Mouse (Mus musculus): ENCODE measurements at regions not wholly inside any gene's neighbourhood (a gene's known extent, or its start where the extent isn't known, plus 50 kb on each side); places are given as distances from the start of the nearest gene placed in this dataset.
"Not testable (repeated sequence)": the region's sequence is repeated elsewhere in the genome, so short reads cannot be mapped to it uniquely, and the experiment has no call there.

GRCm38 (mm10) chr12:93812963-93813733 is 1878.9 kb upstream of the Flrt2 start:
- no peak for DNase-seq

GRCm38 (mm10) chr12:93850944-93851520 is 1841.0 kb upstream of the Flrt2 start:
- no peak for DNase-seq

DNA sequence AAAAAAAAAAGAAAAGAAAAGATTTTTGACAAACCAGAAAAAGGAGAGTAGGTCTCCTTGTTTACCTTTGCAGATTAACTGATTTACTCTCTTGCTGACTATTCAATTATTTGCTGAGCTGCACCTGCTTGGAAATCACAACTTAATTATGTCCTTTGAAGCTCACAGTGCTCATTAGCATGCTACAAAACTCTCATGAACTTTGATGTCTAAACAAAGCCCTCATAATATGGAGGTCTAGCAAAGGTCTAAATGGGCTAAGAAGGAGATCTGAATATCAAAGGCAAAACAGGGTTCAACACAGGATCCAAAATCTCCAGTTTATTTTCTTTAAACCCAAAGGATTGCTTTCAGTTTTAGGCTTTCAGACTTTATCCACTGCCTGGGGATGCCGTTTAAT is 1840.4 kb upstream of the Flrt2 start:
- no peak for DNase-seq

DNA sequence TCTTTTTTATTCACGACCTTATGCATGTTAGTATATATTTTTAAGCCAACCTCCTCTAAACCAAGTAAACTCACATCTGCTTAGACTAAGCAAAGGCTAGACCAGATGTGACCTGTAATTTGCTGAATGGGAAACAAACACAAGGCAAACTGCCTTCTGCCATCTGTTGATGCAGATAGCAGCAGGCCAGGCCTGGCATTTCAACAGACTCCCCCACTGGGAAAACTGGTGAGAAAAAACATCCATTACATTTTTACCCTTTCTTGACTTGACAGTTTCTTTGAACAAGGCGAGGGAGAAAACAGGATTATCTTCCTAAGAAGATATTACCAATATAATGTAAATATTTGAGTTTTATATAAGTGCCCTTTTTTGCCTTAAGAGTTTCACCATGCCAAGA is 1806.1 kb upstream of the Flrt2 start:
- no peak for DNase-seq

DNA sequence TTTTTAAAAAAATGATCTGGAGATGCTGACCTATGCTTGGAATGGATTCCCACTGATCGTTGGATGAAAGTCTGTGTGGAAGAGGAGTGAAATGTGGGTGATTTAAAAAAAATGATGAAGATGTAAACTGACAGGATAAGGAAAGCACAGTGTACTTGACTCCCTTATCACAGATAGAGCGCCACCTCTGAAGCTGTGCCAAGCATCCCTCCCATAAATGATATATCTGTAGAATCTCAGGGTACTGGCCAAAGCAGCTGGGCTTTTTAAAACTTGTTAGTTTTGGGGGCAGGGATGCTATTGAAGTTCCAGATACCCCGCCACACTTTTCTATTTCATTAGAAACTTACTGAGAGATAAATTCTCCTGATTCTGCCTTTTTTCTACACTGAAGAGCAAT is 1801.9 kb upstream of the Flrt2 start:
- no peak for DNase-seq

DNA sequence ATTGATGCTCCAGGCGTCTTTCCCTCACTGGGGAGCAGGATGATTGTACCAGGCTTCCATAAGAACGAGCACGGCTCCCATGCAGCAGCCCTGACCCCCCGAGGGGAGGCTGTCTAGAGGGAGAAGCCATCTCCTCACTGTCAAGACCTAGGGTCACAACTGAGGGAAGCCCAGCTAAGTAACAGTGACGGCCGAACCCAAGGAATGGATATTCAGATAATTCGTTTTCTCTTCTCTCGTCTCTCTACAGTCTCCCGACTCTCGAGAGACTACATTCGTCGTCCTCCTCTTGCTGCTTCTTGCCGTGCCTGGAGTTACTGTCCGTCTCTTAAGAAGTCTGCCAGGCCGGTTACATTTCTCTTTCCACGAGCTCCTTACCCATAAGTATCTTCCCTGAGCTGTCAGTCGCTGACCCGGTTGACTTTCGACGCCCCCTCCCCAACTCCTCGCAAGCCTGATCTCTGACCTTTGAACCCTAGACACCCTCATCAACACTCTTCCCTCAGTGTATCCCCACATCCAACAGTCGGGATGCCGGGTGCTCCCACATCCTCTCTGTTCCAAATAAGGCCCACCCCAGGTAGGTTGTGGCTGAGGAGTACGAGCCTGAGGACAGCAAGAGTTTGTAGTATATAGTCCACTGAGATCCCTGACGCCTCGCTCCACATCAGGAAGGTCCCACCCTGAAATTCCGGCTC is 1763.3 kb upstream of the Flrt2 start:
- not testable (repeated sequence) for DNase-seq

DNA sequence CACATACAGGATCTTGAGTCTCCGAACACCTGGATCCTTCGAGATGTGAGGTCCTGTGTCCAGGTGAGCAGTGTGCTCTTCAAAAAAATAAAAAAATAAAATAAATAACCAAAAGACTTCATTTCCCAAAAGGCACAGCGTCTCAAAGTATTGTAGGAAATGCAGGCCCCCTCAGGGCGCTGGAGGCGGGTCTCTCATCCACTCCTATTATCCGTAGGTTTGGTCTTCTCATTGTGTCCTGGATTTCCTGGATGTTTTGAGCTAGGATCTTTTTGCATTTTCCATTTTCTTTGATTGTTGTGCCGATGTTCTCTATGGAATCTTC is 1762.8 kb upstream of the Flrt2 start:
- not testable (repeated sequence) for DNase-seq

GRCm38 (mm10) chr12:93930242-93930641 is 1761.8 kb upstream of the Flrt2 start:
- DNase-seq = not testable (repeated sequence)

DNA sequence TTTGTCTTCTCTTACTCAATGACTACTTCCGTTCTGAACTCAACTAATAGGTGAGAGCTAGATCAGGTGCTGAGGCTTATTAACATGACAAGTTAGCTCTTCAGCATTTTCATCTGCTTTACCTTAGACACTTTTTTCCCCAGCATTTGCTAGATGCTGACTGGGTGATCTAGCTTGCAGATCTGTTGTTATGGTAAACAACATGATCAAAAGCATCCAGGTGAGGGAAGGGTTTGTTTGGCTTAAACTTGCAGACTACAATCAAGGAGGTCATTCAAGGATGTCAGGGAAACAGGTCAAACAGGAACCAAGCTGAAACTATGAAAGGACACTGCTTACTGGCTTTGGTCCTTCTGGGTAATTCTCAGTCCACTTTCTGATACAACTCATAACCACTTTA is 1731.2 kb upstream of the Flrt2 start:
- DNase-seq = no peak

- DNase-seq = no peak
Measured at GRCm38 (mm10) chr12:93981307-93981706, 1710.7 kb upstream of the Flrt2 start.

GRCm38 (mm10) chr12:93991531-93991930 is 1700.5 kb upstream of the Flrt2 start:
- DNase-seq = no peak

DNA sequence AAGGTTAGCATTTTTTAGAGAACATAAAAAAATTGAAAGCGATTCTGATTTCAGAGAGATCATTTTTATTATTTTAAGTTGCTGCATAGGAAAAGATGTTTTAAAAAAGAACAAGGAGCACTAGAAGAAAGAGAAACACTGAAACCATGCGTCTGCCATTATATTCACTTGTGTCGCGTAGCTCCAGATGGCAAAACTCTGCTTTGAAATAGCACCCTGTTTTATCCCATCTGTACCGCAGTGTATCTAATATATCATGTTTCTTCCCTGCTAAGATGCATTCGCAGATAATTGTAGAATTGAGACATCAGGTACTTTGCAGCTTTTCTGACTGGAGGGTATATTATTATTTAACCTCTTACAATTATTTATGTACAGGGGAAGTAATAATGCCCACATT is 1698.2 kb upstream of the Flrt2 start:
- DNase-seq = no peak

DNA sequence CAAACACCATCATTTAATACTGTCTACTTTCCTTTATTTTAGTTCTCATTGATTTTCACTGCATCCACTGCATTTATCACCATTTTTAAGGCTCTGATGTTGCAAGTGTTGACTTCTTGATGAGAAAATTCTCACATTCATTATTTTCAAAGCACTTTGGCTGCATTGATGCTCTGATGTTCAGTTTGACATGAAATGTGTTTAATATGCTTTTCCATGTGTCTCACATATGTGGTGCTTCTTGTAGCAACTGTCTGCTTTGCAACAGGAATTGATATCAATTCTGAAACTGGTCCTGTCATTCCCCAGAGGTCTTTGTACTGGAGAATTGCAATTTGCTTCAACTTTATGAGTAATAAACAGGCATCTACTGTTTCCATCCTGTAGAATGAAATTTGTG is 1676.1 kb upstream of the Flrt2 start:
- DNase-seq = no peak

GRCm38 (mm10) chr12:94031364-94031763 is 1660.7 kb upstream of the Flrt2 start:
- DNase-seq = no peak

- no peak for DNase-seq
Measured at GRCm38 (mm10) chr12:94047972-94048371, 1644.1 kb upstream of the Flrt2 start.

DNA sequence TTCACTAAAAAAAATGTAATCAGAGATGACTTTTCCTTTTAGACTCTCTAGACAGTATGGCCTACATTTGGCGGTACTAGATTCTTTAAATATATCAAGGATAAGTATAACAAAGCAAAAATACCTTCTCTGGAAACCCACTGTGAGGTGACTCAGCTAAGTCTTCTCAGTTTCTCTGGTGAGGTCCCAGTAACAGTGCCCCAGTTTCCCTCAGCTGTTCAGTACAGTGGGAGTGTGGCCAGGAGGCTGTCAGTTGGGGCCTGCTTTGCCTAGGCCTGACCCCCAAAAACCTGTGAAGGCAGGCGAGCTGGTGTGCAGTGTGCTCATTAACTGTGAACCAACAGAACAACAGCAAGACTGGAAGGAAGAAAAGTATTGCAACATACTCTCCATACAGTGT is 1634.3 kb upstream of the Flrt2 start:
- DNase-seq = no peak

GRCm38 (mm10) chr12:94059641-94060040 is 1632.4 kb upstream of the Flrt2 start:
- DNase-seq = no peak

DNA sequence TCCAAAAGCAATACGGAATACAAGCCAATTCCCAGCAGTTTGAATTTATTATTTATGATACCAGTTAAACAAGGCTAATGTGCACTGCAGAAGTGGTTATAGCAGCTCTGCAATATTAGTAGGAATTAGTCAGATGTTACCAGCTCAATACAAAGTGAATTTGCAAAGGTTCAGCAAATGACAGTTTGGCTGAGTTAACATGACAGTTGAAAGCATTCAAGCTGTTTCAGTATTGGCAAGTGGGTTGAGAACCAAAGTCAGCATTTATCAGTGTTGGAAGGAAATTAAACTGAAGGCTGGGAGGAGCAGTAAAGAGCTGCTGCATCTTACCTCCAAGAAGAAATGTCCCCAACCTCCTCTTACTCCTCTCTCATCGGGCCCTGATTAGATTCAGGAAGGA is 1631.7 kb upstream of the Flrt2 start:
- no peak for DNase-seq

DNA sequence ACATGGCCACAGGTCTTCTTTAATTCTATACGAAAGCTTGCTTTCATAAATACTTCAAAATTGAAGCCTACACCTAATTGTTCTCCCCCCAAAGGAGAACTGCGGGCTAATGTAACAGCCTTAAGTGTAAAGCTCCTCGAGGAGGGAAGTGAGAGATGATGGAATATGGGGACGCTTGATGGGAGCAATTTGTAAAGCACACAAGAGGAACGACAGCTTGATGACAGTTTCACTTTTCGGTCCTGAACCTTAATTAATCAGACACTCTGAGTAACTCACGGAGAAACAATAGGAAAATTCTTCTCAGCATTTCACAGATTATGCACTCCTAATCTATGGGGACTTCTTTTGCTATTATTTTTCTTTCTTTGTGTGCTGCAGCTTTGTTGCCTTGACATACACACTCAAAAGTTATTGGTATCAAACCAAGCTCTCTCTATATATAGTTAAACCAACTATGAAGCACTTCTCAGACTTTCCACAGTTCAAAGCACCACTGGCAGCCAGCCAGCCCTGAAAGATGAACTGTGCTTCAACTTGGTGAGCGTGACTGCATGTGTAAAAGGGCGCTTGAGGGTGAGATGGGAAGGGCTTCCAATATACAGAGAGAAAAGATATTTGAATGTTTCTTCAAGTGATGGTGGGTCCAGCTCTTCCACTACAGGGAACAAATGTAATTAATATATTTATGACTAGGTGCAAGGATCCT is 1625.4 kb upstream of the Flrt2 start:
- peak; percentile 63 for DNase-seq

DNA sequence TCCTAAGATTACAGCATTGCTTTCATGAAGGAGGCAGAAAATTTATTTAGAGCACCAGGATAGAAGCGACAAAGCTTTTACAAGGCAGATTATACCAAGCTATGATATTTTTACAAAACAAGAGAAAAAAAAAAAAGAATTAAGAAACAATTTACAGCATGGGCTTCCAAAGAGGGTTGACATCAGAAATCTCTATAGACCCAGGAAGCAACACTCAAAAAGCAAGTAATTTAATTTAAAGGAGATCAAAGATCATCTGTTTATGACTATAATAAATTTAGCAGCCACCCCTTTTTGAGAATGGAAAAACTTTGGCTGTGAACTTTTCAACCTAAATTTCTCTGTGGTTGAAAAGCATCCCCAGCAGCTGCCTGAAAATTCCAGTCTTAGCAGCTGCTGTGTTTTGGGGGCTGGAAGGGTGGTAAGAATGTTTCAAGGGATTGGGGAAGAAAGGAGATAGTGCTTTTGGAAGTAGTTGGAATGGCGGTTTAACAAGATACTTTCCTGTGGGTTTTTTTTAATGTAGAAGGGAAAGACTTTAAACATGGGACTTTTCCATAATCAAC is 1621.0 kb upstream of the Flrt2 start:
- no peak for DNase-seq

- DNase-seq = no peak
Measured at GRCm38 (mm10) chr12:94105582-94106162, 1586.4 kb upstream of the Flrt2 start.

DNA sequence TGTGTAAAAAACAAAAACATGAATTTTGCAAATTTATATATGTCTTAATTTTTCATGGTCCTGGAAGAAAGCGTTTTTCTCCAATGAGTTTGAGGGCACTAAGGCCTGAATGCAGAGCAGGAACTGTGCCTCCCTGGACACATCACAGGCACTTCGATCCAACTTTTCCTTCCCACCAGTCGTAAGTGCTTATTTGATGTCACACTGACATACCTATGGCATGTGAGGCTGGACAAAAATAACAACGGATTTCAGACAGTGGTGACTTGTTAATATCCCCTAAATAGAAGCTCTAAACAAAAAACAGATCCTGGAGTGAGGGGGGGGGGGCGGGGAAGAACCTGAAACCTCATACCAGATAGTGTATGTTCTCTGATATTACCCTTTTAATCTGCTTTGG is 1541.9 kb upstream of the Flrt2 start:
- peak; percentile 8 for DNase-seq

Measured in heart, postnatal 4 days (tissue).